Mouse (Mus musculus) neural tube, embryonic 14.5 days (tissue): ENCODE data around the gene Gart. TPM values are rescaled to one million over a fixed set of nuclear protein-coding genes. Genes with fewer than 3 reads are reported as not detected.

Experiments used
- ATAC-seq: fragments of 200-750 bp; cut with Nextera tagmentation; 2 replicates; pipeline ENCODE4 v1.8.0; 2017; ENCODE audit warnings: low read depth, mild to moderate bottlenecking, moderate TSS enrichment, moderate library complexity
- H3K27ac ChIP-seq: fragments of 300-500 bp; sonication (generic); 2 replicates; pipeline ENCODE4 v1.5.1; 2014; ENCODE audit warnings: low read depth, mild to moderate bottlenecking, control low read depth, low read length, moderate library complexity, mixed read lengths
- H3K27me3 ChIP-seq: fragments of 300-500 bp; sonication (generic); 2 replicates; pipeline ENCODE4 v1.6.1; 2014; ENCODE audit warnings: low read length; ENCODE audit not compliant: control insufficient read depth, insufficient read depth
- H3K36me3 ChIP-seq: fragments of 300-500 bp; sonication (generic); 2 replicates; pipeline ENCODE4 v1.6.1; 2014; ENCODE audit warnings: low read length, mixed read lengths; ENCODE audit not compliant: control insufficient read depth, insufficient read depth
- H3K4me1 ChIP-seq: fragments of 300-500 bp; sonication (generic); 2 replicates; pipeline ENCODE4 v1.6.1; 2014; ENCODE audit warnings: low read length; ENCODE audit not compliant: control insufficient read depth, insufficient read depth
- H3K4me2 ChIP-seq: fragments of 300-500 bp; sonication (generic); 2 replicates; pipeline ENCODE4 v1.6.1; 2014; ENCODE audit warnings: mild to moderate bottlenecking, low read depth, low read length, control low read depth
- H3K4me3 ChIP-seq: fragments of 300-500 bp; sonication (generic); 2 replicates; pipeline ENCODE4 v1.5.1; 2014; ENCODE audit warnings: low read depth, low read length, control low read depth, mixed read lengths
- H3K9ac ChIP-seq: fragments of 300-500 bp; sonication (generic); replicated peaks from 2 replicates; pipeline ENCODE4 v1.6.1; 2014; ENCODE audit warnings: low read depth, mild to moderate bottlenecking, control low read depth, low read length, mixed read lengths
- H3K9me3 ChIP-seq: fragments of 300-500 bp; sonication (generic); 2 replicates; pipeline ENCODE4 v1.6.1; 2016; ENCODE audit warnings: low read length; ENCODE audit not compliant: control insufficient read depth
- WGBS: fragments of 180-500 bp; shearing (Covaris S2); extraction: QIAGEN DNeasy Blood & Tissue Kit; methylation state at CpG from one replicate; pipeline ENCODE4 v1.1.7; 2014; 5-methylcytosine and 5-hydroxymethylcytosine counted together
- polyA plus RNA-seq: library from polyadenylated mRNA; unstranded; fragments of >200 nt; fragmentation: Nextera tagmentation; extraction: Ambion mirVana; gene quantifications from 2 replicates; pipeline ENCODE4 v1.2.1, GENCODE M21; 2014

The Gart gene
- 51.1 and 58.0 TPM in 2 replicates for polyA plus RNA-seq

- ATAC-seq: peak; percentile 87
- peak within 1 kb of the TSS; percentile 85 for H3K9ac ChIP-seq
- H3K9me3 ChIP-seq: no peaks in the 10 kb centered on the region
- H3K27ac ChIP-seq: peak within 1 kb of the TSS; percentile 97
- H3K27me3 ChIP-seq: no peaks in the 10 kb centered on the region
- peak within 1 kb of the TSS; percentile 87 for H3K4me2 ChIP-seq
- peaks cover 4% of the 10 kb centered on the region; the same call in 1 of the 2 replicates for H3K36me3 ChIP-seq
- H3K4me3 ChIP-seq: peak within 1 kb of the TSS; percentile 80
- WGBS: under 1% methylated on average over 59 of the region's 59 CpGs
- H3K4me1 ChIP-seq: peaks cover 12% of the 10 kb centered on the region
Observed at GRCm38 (mm10) chr16:91646681-91647419, at the start of gene Gart. Gene Gart, minus strand, starts transcription at chr16:91646952.

GRCm38 (mm10) chr16:91695108-91695755, 48.5 kb upstream of the Gart start:
- Histone ChIP-seq H3K4me1 (no peaks in the 10 kb centered on the region), H3K9me3 (no peaks in the 10 kb centered on the region), H3K36me3 (peaks cover 22% of the 10 kb centered on the region), H3K27me3 (no peaks in the 10 kb centered on the region), H3K27ac (no peak overlapping the region), H3K4me2 (no peak overlapping the region), H3K9ac (no peak overlapping the region), H3K4me3 (no peak overlapping the region)
- ATAC-seq: no peak
- WGBS: 71% methylated on average over 8 of the region's 8 CpGs

- Histone ChIP-seq H3K27ac (no peak overlapping the region; the same call in 1 of the 2 replicates), H3K4me2 (no peak overlapping the region), H3K36me3 (peaks cover 22% of the 10 kb centered on the region), H3K9ac (no peak overlapping the region), H3K9me3 (no peaks in the 10 kb centered on the region), H3K4me1 (no peaks in the 10 kb centered on the region), H3K4me3 (no peak overlapping the region), H3K27me3 (no peaks in the 10 kb centered on the region)
- peak; percentile 93 for ATAC-seq
- WGBS: 37% methylated on average over 14 of the region's 14 CpGs
Observed at GRCm38 (mm10) chr16:91694455-91695084, 47.8 kb upstream of the Gart start.

GRCm38 (mm10) chr16:91689791-91690190, 43.0 kb upstream of the Gart start:
- ATAC-seq: no peak
- Histone ChIP-seq H3K9me3 (no peaks in the 10 kb centered on the region), H3K27ac (no peak overlapping the region), H3K27me3 (no peaks in the 10 kb centered on the region), H3K4me1 (peaks cover 8% of the 10 kb centered on the region; the same call in 1 of the 2 replicates), H3K4me2 (peak overlapping the region; percentile 82; the same call in 1 of the 2 replicates), H3K4me3 (peak overlapping the region; percentile 86; the same call in 1 of the 2 replicates), H3K36me3 (peaks cover 10% of the 10 kb centered on the region), H3K9ac (peak overlapping the region; percentile 34; the same call in 1 of the 2 replicates)
- 43% methylated on average over 7 of the region's 7 CpGs for WGBS

- peaks cover 8% of the 10 kb centered on the region; the same call in 1 of the 2 replicates for H3K4me1 ChIP-seq
- peak within 1 kb of the TSS; percentile 82 for H3K4me2 ChIP-seq
- H3K9ac ChIP-seq: peak within 1 kb of the TSS; percentile 83
- peak within 1 kb of the TSS; percentile 83 for H3K27ac ChIP-seq
- peaks cover 19% of the 10 kb centered on the region for H3K36me3 ChIP-seq
- WGBS: under 1% methylated on average over 62 of the region's 71 CpGs
- no peaks in the 10 kb centered on the region for H3K9me3 ChIP-seq
- ATAC-seq: peak; percentile 99
- no peaks in the 10 kb centered on the region for H3K27me3 ChIP-seq
- peak within 1 kb of the TSS; percentile 86 for H3K4me3 ChIP-seq
Observed at GRCm38 (mm10) chr16:91688619-91689334, 42.0 kb upstream of the Gart start, which contains the start of gene Donson. Gene Donson, minus strand, starts transcription at chr16:91688770.

GRCm38 (mm10) chr16:91688023-91688618, 41.4 kb upstream of the Gart start:
- Histone ChIP-seq H3K9me3 (no peaks in the 10 kb centered on the region), H3K4me3 (peak overlapping the region; percentile 86), H3K27ac (peak overlapping the region; percentile 83), H3K4me2 (peak overlapping the region; percentile 82), H3K27me3 (no peaks in the 10 kb centered on the region), H3K4me1 (peaks cover 8% of the 10 kb centered on the region; the same call in 1 of the 2 replicates), H3K9ac (peak overlapping the region; percentile 83), H3K36me3 (peaks cover 21% of the 10 kb centered on the region)
- peak; percentile 60 for ATAC-seq
- WGBS: 1% methylated on average over 50 of the region's 51 CpGs

GRCm38 (mm10) chr16:91686369-91686768, 39.6 kb upstream of the Gart start:
- peaks cover 29% of the 10 kb centered on the region for H3K36me3 ChIP-seq
- no peak overlapping the region for H3K4me3 ChIP-seq
- H3K9me3 ChIP-seq: no peaks in the 10 kb centered on the region
- WGBS: 89% methylated on average over 5 of the region's 5 CpGs
- H3K4me2 ChIP-seq: no peak overlapping the region
- ATAC-seq: no peak
- H3K4me1 ChIP-seq: peaks cover 8% of the 10 kb centered on the region; the same call in 1 of the 2 replicates
- H3K27ac ChIP-seq: no peak overlapping the region
- H3K27me3 ChIP-seq: no peaks in the 10 kb centered on the region
- H3K9ac ChIP-seq: no peak overlapping the region

GRCm38 (mm10) chr16:91685526-91685925, 38.8 kb upstream of the Gart start:
- Histone ChIP-seq H3K36me3 (peaks cover 36% of the 10 kb centered on the region), H3K4me3 (no peak overlapping the region)
- no peak for ATAC-seq

More at GRCm38 (mm10) chr16:91685526-91685925, 38.8 kb upstream of the Gart start:
- WGBS: 93% methylated on average over 5 of the region's 5 CpGs
- Histone ChIP-seq H3K27me3 (no peaks in the 10 kb centered on the region), H3K4me2 (no peak overlapping the region), H3K9ac (no peak overlapping the region), H3K9me3 (no peaks in the 10 kb centered on the region), H3K4me1 (peaks cover 8% of the 10 kb centered on the region; the same call in 1 of the 2 replicates), H3K27ac (no peak overlapping the region)
